Mouse (Mus musculus) liver, postnatal 0 days (tissue): ENCODE results near the gene Insl6.

Source experiments
- CTCF ChIP-seq: sonication (generic); IDR thresholded peaks from 2 replicates; pipeline ENCODE4 v1.5.1; 2016; ENCODE audit warnings: antibody characterized with exemption, low read depth
- EP300 ChIP-seq: IDR thresholded peaks from 2 replicates; pipeline ENCODE4 v1.6.1; 2016; ENCODE audit warnings: antibody characterized with exemption, low read depth, mild to moderate bottlenecking

DNA sequence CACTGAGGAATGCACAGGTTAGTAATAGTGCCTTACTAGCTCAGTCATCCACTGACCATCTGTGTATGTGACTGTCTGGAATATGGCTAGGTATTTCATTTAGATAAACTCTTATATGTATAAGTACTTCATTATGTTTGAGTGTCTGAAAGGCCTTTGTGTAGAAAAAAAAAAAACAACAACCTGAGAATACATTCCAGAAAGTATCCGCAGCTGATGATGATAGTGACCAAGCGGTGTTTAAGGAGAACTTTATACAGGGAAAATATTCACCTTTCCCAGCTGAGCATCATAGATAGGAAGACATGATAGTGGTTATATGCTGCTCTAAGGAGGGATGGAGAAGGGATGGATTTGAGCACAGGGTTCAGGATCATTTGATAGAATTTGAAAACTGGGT is 42.9 kb upstream of the Insl6 start:
- TF ChIP-seq CTCF: no peak
- no peak for TF ChIP-seq EP300
